Mouse (Mus musculus) CH12.LX (cell line): ENCODE results near the gene Pou5f1.

Source experiments
- E2F4 ChIP-seq: IDR thresholded peaks from 2 replicates; pipeline ENCODE4 v1.6.1; 2011; ENCODE audit warnings: low read depth, low read length, improper control_type of control experiment; ENCODE audit not compliant: insufficient replicate concordance
- EP300 ChIP-seq: IDR thresholded peaks from 2 replicates; pipeline ENCODE4 v1.6.1; 2011; ENCODE audit warnings: low read length, improper control_type of control experiment
- USF1 ChIP-seq: IDR thresholded peaks from 2 replicates; pipeline ENCODE4 v1.6.1; 2014; ENCODE audit warnings: low read depth, mild to moderate bottlenecking, inconsistent platforms, low read length, improper control_type of control experiment
- USF2 ChIP-seq: conservative IDR thresholded peaks from 2 replicates; pipeline ENCODE4 v1.6.1; 2011; ENCODE audit warnings: low read depth, low read length, improper control_type of control experiment

DNA sequence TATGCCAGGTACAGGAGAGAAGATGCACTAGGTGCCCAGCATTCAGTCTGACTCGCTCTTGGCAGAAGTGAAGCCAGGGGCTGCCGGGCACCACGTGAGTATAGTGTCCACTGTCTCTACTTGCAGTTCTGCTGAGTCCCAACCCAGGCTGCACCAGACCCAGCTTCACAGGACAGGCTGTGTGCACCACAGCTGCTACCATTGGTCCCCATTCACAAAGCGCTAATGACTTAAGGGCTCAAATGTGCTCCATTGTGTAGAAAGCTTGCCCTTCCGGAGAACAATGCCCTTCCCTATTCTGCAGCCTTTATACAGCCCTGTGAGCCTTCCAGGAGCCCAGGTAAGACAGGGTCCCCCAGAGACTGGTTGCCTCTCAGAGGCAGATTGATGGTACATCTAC, 15.5 kb upstream of the Pou5f1 start:
- TF ChIP-seq EP300 = no peak
- no peak for TF ChIP-seq E2F4
- no peak for TF ChIP-seq USF1
- TF ChIP-seq USF2 = no peak
